Mouse (Mus musculus) myocyte (in vitro differentiated cells): Measurements from ENCODE around the gene Egf.

ENCODE experiments used
- MAX ChIP-seq: IDR thresholded peaks from one replicate; pipeline ENCODE4 v1.6.1; 2011; ENCODE audit warnings: low read depth, mild to moderate bottlenecking, control low read depth
- POLR2A ChIP-seq: IDR thresholded peaks from one replicate; pipeline ENCODE4 v1.6.1; 2011; ENCODE audit warnings: low read depth, mild to moderate bottlenecking, control low read depth, moderate library complexity; ENCODE audit not compliant: insufficient read length
- TCF3 ChIP-seq: IDR thresholded peaks from one replicate; pipeline ENCODE4 v1.6.1; 2011; ENCODE audit warnings: low read depth, control low read depth; ENCODE audit not compliant: insufficient read length

GRCm38 (mm10) chr3:129724505-129724904, 30.6 kb downstream of the Egf start:
- no peak for TF ChIP-seq MAX
- TF ChIP-seq POLR2A, result no peak
- no peak for TF ChIP-seq TCF3
